Mouse (Mus musculus) urinary bladder, postnatal 25 days (tissue): ENCODE data around the gene Sfxn4.

Source experiments
- DNase-seq: peaks from one replicate; pipeline ENCODE4 v3.0.0; 2022; ENCODE audit warnings: low spot score

Gene Sfxn4

DNA sequence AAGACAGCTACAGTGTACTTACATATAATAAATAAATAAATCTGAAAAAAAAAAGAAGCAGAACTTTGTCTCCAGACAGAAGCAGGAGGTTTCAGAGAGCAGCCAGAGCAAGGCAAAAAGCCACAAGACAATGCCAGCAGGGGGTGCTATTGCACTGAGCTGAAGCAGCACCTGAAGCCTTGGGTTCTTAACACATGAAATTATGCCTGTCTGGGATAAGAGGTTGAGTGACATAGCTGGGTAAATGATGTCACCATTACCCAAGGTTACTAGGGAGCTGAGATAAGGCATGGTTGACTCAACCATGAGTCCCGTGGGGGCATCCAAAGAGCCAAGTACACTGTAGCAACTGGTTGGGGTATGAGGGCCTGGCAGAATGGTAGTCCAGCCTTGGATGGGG lies 23.5 kb downstream of the Sfxn4 start:
- peak; percentile 75 for DNase-seq

DNA sequence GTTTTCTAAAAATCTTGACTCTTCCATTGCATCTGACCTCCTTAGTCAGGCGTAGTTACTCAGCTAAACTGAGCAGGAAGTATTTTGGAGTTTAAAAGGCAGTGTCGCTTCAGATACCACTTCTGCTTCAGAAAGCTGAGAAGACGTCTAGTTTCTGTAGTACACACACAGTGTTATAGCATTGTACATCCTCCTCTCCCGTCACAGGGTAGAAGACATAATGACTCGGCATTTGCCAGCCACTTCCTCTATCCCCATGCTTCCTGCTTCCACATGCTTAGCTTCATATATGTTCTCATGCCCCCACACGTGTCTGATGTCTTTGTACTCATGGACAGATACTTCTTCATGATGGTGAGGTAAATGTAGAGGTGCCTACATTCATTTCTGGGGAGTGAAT lies 42.6 kb downstream of the Sfxn4 start:
- no peak for DNase-seq

GRCm38 (mm10) chr19:60813133-60813532 lies 48.1 kb downstream of the Sfxn4 start:
- no peak for DNase-seq

GRCm38 (mm10) chr19:60812036-60812389 lies 49.3 kb downstream of the Sfxn4 start:
- no peak for DNase-seq

- peak; percentile 86 for DNase-seq
These were observed 49.9 kb downstream of the Sfxn4 start, which contains the start of gene Fam45a for GRCm38 (mm10) chr19:60811098-60812035. Fam45a (plus strand) TSS chr19:60811585.

- no peak for DNase-seq
These were observed 51.4 kb downstream of the Sfxn4 start for GRCm38 (mm10) chr19:60809927-60810326.

- no peak for DNase-seq
These were observed 56.4 kb downstream of the Sfxn4 start for GRCm38 (mm10) chr19:60804903-60805302.

GRCm38 (mm10) chr19:60799867-60800569 lies 61.3 kb downstream of the Sfxn4 start:
- DNase-seq: no peak

GRCm38 (mm10) chr19:60797415-60797814 lies 63.9 kb downstream of the Sfxn4 start:
- no peak for DNase-seq

- DNase-seq: no peak
These were observed 66.0 kb downstream of the Sfxn4 start for GRCm38 (mm10) chr19:60795244-60795643.

DNA sequence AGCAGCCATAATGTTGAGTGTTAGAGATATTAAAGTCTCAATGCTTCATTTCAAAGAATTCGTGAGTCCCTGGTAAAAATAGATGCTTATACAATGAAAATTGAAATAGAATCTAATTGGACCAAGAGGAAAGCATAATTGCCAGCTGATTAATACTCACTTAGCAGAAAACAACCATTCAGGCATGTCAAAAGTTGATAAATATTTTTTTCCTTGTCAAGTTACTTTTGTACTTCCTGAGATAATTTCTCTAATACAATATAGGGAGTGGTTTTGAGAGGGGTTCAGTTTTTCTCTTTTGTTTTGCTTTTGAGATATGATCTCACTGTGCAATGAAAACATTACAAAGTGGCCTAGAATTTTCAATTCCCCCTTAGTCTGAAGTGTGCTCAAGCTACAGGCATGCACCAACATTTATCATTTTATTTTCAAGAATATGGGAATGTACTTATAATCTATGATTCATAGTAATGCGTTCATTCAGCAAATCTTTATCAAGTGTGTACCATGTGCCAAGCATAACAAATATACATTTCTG lies 68.0 kb downstream of the Sfxn4 start:
- DNase-seq: no peak

GRCm38 (mm10) chr19:60791164-60791563 lies 70.1 kb downstream of the Sfxn4 start:
- DNase-seq: no peak

DNA sequence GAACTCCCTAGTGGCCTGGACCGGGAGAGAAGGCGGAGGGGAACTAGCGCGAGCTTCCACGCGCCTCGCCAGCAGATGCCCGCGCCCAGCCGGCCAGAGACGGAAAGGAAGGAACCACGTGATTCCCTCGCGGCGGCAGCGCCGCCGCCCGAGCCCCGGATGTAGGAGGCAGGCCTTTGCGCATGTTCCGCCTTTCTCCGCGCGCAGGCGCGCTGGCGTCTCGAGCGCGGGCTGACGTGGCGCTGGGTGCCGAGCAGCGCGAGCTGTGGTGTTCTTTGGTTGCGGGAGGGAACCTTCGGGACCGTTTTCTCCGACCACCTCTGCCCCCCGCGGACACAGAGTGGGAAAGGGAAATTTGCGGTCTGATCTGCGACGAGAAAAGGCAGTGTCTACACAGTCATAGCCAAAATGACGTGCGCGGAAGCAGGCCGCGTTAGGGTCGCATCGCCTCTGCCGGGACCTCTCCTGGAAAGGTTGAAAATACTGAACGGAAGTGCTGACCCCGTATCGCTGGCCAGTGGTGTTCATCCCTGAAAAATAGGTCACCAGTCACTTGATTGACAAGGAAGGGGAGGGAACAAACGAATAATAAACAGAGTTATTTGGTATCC lies 70.6 kb downstream of the Sfxn4 start, which contains the start of gene Eif3a:
Gene Eif3a, minus strand, starts transcription at position 108 of the 611 bp plus-strand sequence.
- peak; percentile 92 for DNase-seq

GRCm38 (mm10) chr19:60789919-60790506 lies 71.3 kb downstream of the Sfxn4 start:
- peak; percentile 49 for DNase-seq

- no peak for DNase-seq
These were observed 71.8 kb downstream of the Sfxn4 start for GRCm38 (mm10) chr19:60789452-60789851.

DNA sequence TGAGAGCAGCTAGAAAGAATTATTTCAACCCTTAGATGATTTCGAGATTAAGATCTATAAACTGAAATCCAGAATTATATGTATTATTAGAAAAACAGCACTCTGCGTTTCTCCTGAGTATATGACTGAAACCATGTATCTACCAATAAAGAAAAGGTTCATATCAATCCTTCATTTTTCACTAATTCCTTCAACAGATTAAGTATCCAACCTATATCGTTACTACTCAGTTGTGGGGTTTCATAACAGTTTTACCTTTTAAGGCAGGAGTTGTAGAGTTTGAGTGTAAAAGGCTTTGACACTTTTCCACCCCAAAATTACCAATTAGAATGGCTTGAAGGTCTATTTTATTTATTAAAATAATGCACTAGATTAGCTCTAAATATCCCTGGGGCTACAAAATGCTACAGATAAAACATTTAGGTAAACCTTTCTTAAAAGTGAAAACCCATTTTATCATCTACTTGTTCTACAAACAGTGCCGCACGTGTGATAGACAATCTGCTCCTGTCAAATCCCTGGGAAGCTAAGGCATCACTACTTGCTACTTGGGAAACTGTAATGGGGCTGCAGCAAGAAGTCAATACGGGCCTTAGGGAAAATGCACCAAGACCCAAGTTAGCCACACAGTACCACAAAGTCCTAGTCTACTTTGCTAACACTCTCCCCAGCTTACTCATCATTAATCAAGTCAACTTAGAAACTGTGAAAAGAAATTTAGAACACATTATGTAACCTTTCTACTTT lies 72.9 kb downstream of the Sfxn4 start:
- DNase-seq: no peak

GRCm38 (mm10) chr19:60787465-60788150 lies 73.7 kb downstream of the Sfxn4 start:
- DNase-seq: no peak
